Mouse (Mus musculus) neutrophil, adult 83 days (primary cell): ENCODE data around the gene Otud3. TPM values are rescaled to one million over a fixed set of nuclear protein-coding genes. Genes with fewer than 3 reads are reported as not detected.

Experiments
- total RNA-seq, 2 experiments: library from RNA; stranded (reverse); gene quantifications; one replicate each; pipeline ENCODE4 v1.2.4; 2023

Otud3 gene
- 10 to 100 TPM; 18.1 to 18.9 TPM for total RNA-seq

DNA sequence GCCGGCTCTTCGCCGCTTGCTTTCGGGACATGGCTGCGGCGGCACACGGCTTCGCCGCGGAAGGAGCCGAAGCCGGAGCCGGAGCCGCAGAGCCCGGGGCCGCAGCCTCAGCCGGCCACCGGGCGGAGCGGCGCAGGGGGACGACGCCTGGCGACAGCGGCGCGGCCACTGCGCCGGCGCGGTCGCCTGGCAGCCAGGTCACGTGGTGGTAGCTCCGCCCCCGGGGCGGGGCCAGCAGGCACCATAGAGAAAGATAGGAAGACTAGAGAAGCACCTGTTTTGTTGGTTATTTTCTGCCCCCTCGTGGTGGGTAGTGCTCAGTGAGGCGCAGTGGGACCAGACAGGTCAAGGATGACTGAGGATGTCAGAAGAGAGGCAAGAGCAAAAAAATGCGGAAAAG, at the start of gene Otud3:
Gene Otud3, minus strand, starts transcription at position 149 of the 400 bp plus-strand sequence.

DNA sequence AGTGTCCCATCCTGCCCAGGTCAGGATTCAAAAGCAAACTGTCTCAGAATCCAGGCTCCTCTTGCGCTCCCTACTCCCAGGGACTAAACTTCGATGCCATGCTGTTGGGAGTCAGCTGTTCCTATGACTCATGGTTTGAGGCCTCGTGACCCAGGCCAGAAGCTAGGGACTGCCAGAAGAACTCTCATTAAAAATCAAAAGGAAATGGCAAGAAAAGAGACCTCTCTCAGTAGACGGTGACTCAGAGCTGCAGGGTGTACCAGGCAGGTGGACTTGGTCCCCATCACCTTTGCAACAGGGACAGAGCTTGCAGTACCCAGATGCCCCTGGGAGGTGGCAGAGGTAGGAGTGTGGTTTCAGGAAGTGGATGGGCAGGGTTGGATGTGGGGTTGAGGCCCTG, 36.0 kb downstream of the Otud3 start, which contains the start of gene Pla2g2e:
Gene Pla2g2e, plus strand, starts transcription at position 212 of the 400 bp plus-strand sequence.

DNA sequence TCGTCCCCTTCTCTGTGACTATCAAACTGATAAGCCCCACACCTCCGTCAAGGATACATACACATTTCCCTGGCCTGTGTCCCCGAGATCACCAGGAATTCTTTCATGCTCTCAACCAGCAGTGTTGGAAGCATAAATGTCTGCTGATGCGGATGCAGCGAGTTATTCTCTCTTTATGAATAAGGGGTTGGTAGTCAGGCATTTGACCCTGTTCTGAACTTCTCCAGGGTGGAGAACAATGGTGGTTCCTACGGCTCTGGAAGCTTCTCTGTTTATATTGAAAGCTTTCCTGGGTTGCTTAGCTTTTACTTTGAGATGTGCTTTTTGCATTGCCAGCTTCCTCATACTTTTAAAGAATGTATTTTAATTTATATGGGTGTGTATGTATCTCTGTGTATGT, 39.9 kb downstream of the Otud3 start, which contains the start of gene Gm13030:
Gene Gm13030, minus strand, starts transcription at position 101 of the 400 bp plus-strand sequence.

DNA sequence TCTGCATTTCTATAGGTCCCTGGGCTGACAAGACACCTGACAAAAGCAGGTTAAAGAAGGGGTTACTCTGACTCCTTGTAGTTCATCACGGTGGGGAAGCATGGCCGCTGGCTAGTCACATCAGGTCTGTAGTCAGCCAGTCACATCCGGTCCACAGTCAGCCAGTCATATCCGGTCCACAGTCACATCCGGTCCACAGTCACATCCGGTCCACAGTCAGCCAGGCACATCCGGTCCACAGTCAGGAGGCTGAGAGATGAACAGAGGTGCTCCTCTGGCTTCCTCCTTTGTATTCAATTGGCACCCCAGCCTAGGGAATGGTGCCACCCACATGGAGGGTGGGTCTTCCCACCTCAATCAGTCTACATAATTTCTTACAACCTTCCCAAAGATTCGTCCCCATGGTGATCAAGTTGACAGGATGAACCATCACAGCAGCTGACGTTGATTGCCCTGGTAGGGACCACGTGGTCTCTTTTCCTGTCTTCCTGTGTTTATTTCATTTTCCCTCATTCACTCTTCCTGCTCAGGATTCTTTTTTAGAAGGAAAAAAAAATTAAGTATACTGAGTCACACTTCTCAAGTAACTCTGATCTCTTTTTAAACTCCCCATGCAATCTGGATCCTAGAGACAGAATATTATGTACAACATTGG, 50.3 kb downstream of the Otud3 start, which contains the start of gene Pla2g5:
Gene Pla2g5, minus strand, starts transcription at position 139 of the 655 bp plus-strand sequence.

Other genes starting within 250 kb of the Otud3 start
- not detected for gene Pla2g2c, start 189.2 kb downstream of the Otud3 start, total RNA-seq
- not detected for gene Ubxn10, start 176.8 kb downstream of the Otud3 start, total RNA-seq
- gene Pla2g2f, start 156.3 kb downstream of the Otud3 start, total RNA-seq = not detected
- gene Pla2g2d, start 138.2 kb downstream of the Otud3 start, total RNA-seq = not detected
- gene Pla2g5, start 50.5 kb downstream of the Otud3 start, total RNA-seq = 1 to 10 TPM; 1.4 to 1.7 TPM
- gene Gm13030, start 40.0 kb downstream of the Otud3 start, total RNA-seq = not detected
- gene Pla2g2e, start 36.0 kb downstream of the Otud3 start, total RNA-seq = not detected
- not detected for gene Rnf186, start 53.2 kb upstream of the Otud3 start, total RNA-seq
- gene Tmco4, start 58.9 kb upstream of the Otud3 start, total RNA-seq = 10 to 100 TPM in 1 of 2 experiments, 1 to 10 TPM in 1; 9.2 to 11.4 TPM
- gene Htr6, start 161.6 kb upstream of the Otud3 start, total RNA-seq = not detected
- gene Nbl1, start 179.0 kb upstream of the Otud3 start, total RNA-seq = under 1 TPM; 0.75 to 0.82 TPM
- gene Minos1, start 217.2 kb upstream of the Otud3 start, total RNA-seq = 100 to 1,000 TPM; 102 to 108 TPM